ENCODE assay signal across 8 mouse cellular contexts in the genomic region with DNA sequence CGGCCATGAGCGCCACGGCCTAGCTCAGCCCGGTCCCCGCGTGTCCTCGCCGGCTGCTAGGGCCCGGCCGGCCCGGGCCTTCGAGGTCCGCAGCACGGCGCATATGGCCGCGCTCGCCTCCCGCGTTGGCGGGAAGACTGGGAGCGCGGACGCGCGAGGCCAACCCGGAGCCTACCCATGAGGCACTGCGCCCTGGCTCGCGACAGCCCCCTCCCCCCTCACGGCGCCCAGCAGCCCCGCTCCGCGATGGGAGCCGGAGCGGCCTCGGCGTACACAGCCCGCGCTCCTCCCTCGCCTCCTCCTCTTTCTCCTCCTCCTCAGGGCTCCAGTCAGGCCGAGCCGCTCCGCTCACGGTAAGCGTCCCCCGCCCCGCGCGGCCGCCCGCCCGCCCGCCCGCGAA. TPM values are rescaled to one million over a fixed set of nuclear protein-coding genes. Genes with fewer than 3 reads are reported as not detected.
DNase-seq lines count a peak whose midpoint lies in the region; ATAC-seq and TF ChIP-seq lines count a peak whose summit lies in the region.

A gene (plus strand): TSS at position 184 of the 400 bp plus-strand sequence.

- TF ChIP-seq EP300 in heart, adult 2 months (IDR thresholded peaks at IDR 0.05; ENCODE audit: insufficient read depth, low read depth, low read length) = no peak; the same call in 1 of the 2 replicates

- TF ChIP-seq POLR2A in heart, adult 2 months (IDR thresholded peaks at IDR 0.05; ENCODE audit: insufficient read depth, low read depth, low read length) = peak; percentile 65; the same call in 1 of the 2 replicates

- H3K9me3 ChIP-seq in embryonic facial prominence, embryonic 13.5 days = no peaks in the 10 kb centered on the region; the same call in none of the 2 replicates
- H3K9me3 ChIP-seq in limb, embryonic 13.5 days = peaks cover 13% of the 10 kb centered on the region; the same call in 1 of the 2 replicates
- no peaks in the 10 kb centered on the region for H3K9me3 ChIP-seq in midbrain, embryonic 16.5 days (replicated peaks; ENCODE audit: control insufficient read depth, low read length, poor library complexity, severe bottlenecking)

- H3K79me2 ChIP-seq in heart, adult 2 months (replicated peaks; ENCODE audit: control insufficient read depth, insufficient read depth, low read length) = peaks cover 2% of the 10 kb centered on the region; the same call in 1 of the 2 replicates

- H3K9ac ChIP-seq in embryonic facial prominence, embryonic 13.5 days = peak within 1 kb of the TSS; percentile 91
- peak within 1 kb of the TSS; percentile 81 for H3K9ac ChIP-seq in heart, adult 2 months (ENCODE audit: low read depth, low read length)
- peak within 1 kb of the TSS; percentile 89 for H3K9ac ChIP-seq in limb, embryonic 13.5 days
- peak within 1 kb of the TSS; percentile 88 for H3K9ac ChIP-seq in midbrain, embryonic 16.5 days (ENCODE audit: low read depth, low read length)

- no peak for TF ChIP-seq CTCF in heart, adult 2 months (IDR thresholded peaks at IDR 0.05)

- H3K4me1 ChIP-seq in embryonic facial prominence, embryonic 13.5 days = peaks cover 10% of the 10 kb centered on the region
- peaks cover 2% of the 10 kb centered on the region for H3K4me1 ChIP-seq in heart, adult 2 months (ENCODE audit: control insufficient read depth, insufficient read depth, low read length)
- H3K4me1 ChIP-seq in limb, embryonic 13.5 days = peaks cover 11% of the 10 kb centered on the region
- peaks cover 19% of the 10 kb centered on the region for H3K4me1 ChIP-seq in midbrain, embryonic 16.5 days (ENCODE audit: control insufficient read depth, insufficient read depth, low read length)

- peak; percentile 28 for DNase-seq in 3134 (ENCODE audit: extremely low read depth, insufficient read length, low spot score)
- DNase-seq in adrenal gland, postnatal 36 days = peak; percentile 95 to 98
- peak; percentile 94 to 95 for DNase-seq in heart, adult 2 months
- peak; percentile 90 to 93 for DNase-seq in kidney, adult 8-10 months
- peak; percentile 82 to 89 for DNase-seq in spleen, postnatal 10 days (ENCODE audit: low spot score in 2 of 2)

- intact Hi-C loops in heart, adult 2 months (cut with DNase I) = loop anchor here (5.0 to 10.0 kb wide), 2 partner anchors 258 to 790 kb away; a partner anchor contains a TSS

- H3K4me3 ChIP-seq in embryonic facial prominence, embryonic 13.5 days = peak within 1 kb of the TSS; percentile 65
- peak within 1 kb of the TSS; percentile 51 for H3K4me3 ChIP-seq in heart, adult 2 months
- peak within 1 kb of the TSS; percentile 72 for H3K4me3 ChIP-seq in limb, embryonic 13.5 days
- H3K4me3 ChIP-seq in midbrain, embryonic 16.5 days (ENCODE audit: low read depth, low read length) = peak within 1 kb of the TSS; percentile 69

- peak; percentile 99 for ATAC-seq in embryonic facial prominence, embryonic 13.5 days (ENCODE audit: insufficient number of reproducible peaks, insufficient read depth, low FRiP score, low TSS enrichment, low read depth)
- peak; percentile 98 for ATAC-seq in limb, embryonic 13.5 days (ENCODE audit: low FRiP score, low read depth)
- peak; percentile 99 for ATAC-seq in midbrain, embryonic 16.5 days

- no peaks in the 10 kb centered on the region for H3K27me3 ChIP-seq in embryonic facial prominence, embryonic 13.5 days
- H3K27me3 ChIP-seq in heart, adult 2 months (ENCODE audit: control insufficient read depth, insufficient read depth, low read length) = no peaks in the 10 kb centered on the region
- no peaks in the 10 kb centered on the region for H3K27me3 ChIP-seq in limb, embryonic 13.5 days
- no peaks in the 10 kb centered on the region for H3K27me3 ChIP-seq in midbrain, embryonic 16.5 days (ENCODE audit: control insufficient read depth, insufficient read depth, low read depth, low read length)

- no peaks in the 10 kb centered on the region for H3K36me3 ChIP-seq in embryonic facial prominence, embryonic 13.5 days
- H3K36me3 ChIP-seq in heart, adult 2 months (ENCODE audit: control insufficient read depth, insufficient read depth, low read length) = peaks cover 7% of the 10 kb centered on the region
- no peaks in the 10 kb centered on the region for H3K36me3 ChIP-seq in limb, embryonic 13.5 days
- no peaks in the 10 kb centered on the region for H3K36me3 ChIP-seq in midbrain, embryonic 16.5 days (ENCODE audit: control insufficient read depth, insufficient read depth, low read length)

- H3K4me2 ChIP-seq in embryonic facial prominence, embryonic 13.5 days = peak within 1 kb of the TSS; percentile 66
- H3K4me2 ChIP-seq in limb, embryonic 13.5 days (replicated peaks) = peak within 1 kb of the TSS; percentile 88
- peak within 1 kb of the TSS; percentile 75 for H3K4me2 ChIP-seq in midbrain, embryonic 16.5 days (ENCODE audit: low read length)

- H3K27ac ChIP-seq in embryonic facial prominence, embryonic 13.5 days = peak within 1 kb of the TSS; percentile 98
- peak within 1 kb of the TSS; percentile 83 for H3K27ac ChIP-seq in heart, adult 2 months
- H3K27ac ChIP-seq in limb, embryonic 13.5 days = peak within 1 kb of the TSS; percentile 98
- H3K27ac ChIP-seq in midbrain, embryonic 16.5 days (ENCODE audit: low read length) = peak within 1 kb of the TSS; percentile 98

- WGBS in embryonic facial prominence, embryonic 13.5 days = under 1% methylated on average over 49 of the region's 57 CpGs
- 4% methylated on average over 47 of the region's 57 CpGs for WGBS in heart, adult 2 months
- 2% methylated on average over 29 of the region's 57 CpGs for WGBS in limb, embryonic 13.5 days
- WGBS in midbrain, embryonic 16.5 days = 1% methylated on average over 39 of the region's 57 CpGs

RNA-seq across cellular contexts. Expression of the gene that starts here (rescaled TPM):
- 10 to 100 TPM; 24.9 to 32.0 TPM for total RNA-seq in adrenal gland, postnatal 36 days (2021)
- 49.5 and 51.5 TPM in 2 replicates for polyA plus RNA-seq in embryonic facial prominence, embryonic 13.5 days (2015; fragmentation: Nextera tagmentation; extraction: Ambion mirVana)
- total RNA-seq in heart, adult 2 months (2021) = 10 to 100 TPM; 16.6 to 22.5 TPM
- 5.5 and 10.0 TPM in 2 replicates for polyA plus RNA-seq in heart, adult 2 months (2012; rRNA removed)
- polyA plus RNA-seq in limb, embryonic 13.5 days (2015; fragmentation: Nextera tagmentation; extraction: Ambion mirVana) = 47.7 and 52.3 TPM in 2 replicates
- 38.6 and 44.3 TPM in 2 replicates for polyA plus RNA-seq in midbrain, embryonic 16.5 days (2015; fragmentation: Nextera tagmentation; extraction: Ambion mirVana)

Comparison
In these comparisons a context has a peak if more than half of its experiments do, and no peak if none do; other contexts are left out.
1. Peak in every context shown above with its lines: DNase-seq, ATAC-seq, H3K4me3 ChIP-seq and H3K27ac ChIP-seq.
2. DNase-seq: peak in every context shown above with its lines; median percentile 96 in adrenal gland, postnatal 36 days; 94 in heart, adult 2 months; 92 in kidney, adult 8-10 months; 86 in spleen, postnatal 10 days; 28 in 3134.